Mouse (Mus musculus) thymus, adult 2 months (tissue): ENCODE results near the gene Mpdz.

Experiments
- CTCF ChIP-seq: fragments of 200-500 bp; IDR thresholded peaks from 2 replicates; pipeline ENCODE4 v1.5.1; 2012; ENCODE audit warnings: mild to moderate bottlenecking, control low read depth, low read length, moderate library complexity, borderline replicate concordance; ENCODE audit not compliant: control insufficient read depth, poor library complexity, insufficient read depth; ENCODE audit errors: extremely low read depth
- POLR2A ChIP-seq: fragments of 200-500 bp; IDR thresholded peaks from 2 replicates; pipeline ENCODE4 v1.6.1; 2012; ENCODE audit warnings: mild to moderate bottlenecking, low read length, control low read depth, moderate library complexity; ENCODE audit not compliant: control insufficient read depth, poor library complexity, insufficient read depth; ENCODE audit errors: extremely low read depth

- no peak for TF ChIP-seq CTCF
- TF ChIP-seq POLR2A = no peak
Measured at GRCm38 (mm10) chr4:81483159-81483558, 40.5 kb upstream of the Mpdz start.
